Mouse (Mus musculus) ES-E14 (cell line): ENCODE results near the gene Lrrc4. TPM values are rescaled to one million over a fixed set of nuclear protein-coding genes. Genes with fewer than 3 reads are reported as not detected.

Experiments used
- DNase-seq: peaks from one replicate; pipeline ENCODE4 v3.0.0-alpha.2; 2013; ENCODE audit warnings: low read depth, low spot score
- H3K27ac ChIP-seq: 2 replicates; pipeline ENCODE4 v1.5.1; 2012; ENCODE audit warnings: low read depth, mild to moderate bottlenecking, low read length, moderate library complexity, mixed read lengths; ENCODE audit not compliant: poor library complexity, insufficient read depth, severe bottlenecking
- H3K36me3 ChIP-seq: 2 replicates; pipeline ENCODE4 v1.6.1; 2012; ENCODE audit warnings: mild to moderate bottlenecking, low read length, moderate library complexity, mixed read lengths; ENCODE audit not compliant: control insufficient read depth, poor library complexity, insufficient read depth, severe bottlenecking
- H3K4me1 ChIP-seq, 2 experiments: fragments of 150-350 bp in 1 of 2; sonication (generic) in 1 of 2; 2 replicates each; pipeline ENCODE4 v1.6.1; 2012; ENCODE audit warnings: low read length in 2 of 2, mild to moderate bottlenecking in 1 of 2, mixed read lengths in 1 of 2; ENCODE audit not compliant: control insufficient read depth in 2 of 2, insufficient read depth in 2 of 2, poor library complexity in 1 of 2
- H3K4me3 ChIP-seq, 2 experiments: fragments of 150-350 bp in 1 of 2; sonication (generic) in 1 of 2; 2 replicates each; pipeline ENCODE4 v1.5.1; 2012; ENCODE audit warnings: low read length in 2 of 2, low read depth in 1 of 2, mild to moderate bottlenecking in 1 of 2, mixed read lengths in 1 of 2; ENCODE audit not compliant: insufficient read depth in 1 of 2, poor library complexity in 1 of 2, severe bottlenecking in 1 of 2
- H3K9ac ChIP-seq: 2 replicates; pipeline ENCODE4 v1.6.1; 2012; ENCODE audit warnings: low read depth, mild to moderate bottlenecking, low read length, mixed read lengths; ENCODE audit not compliant: poor library complexity, insufficient read depth, severe bottlenecking
- H3K9me3 ChIP-seq: fragments of 150-350 bp; sonication (generic); 2 replicates; pipeline ENCODE4 v1.6.1; 2012; ENCODE audit warnings: low read depth, mild to moderate bottlenecking, low read length; ENCODE audit not compliant: control insufficient read depth, insufficient read depth
- CHD2 ChIP-seq: IDR thresholded peaks from 2 replicates; pipeline ENCODE4 v1.6.1; 2014; ENCODE audit warnings: mild to moderate bottlenecking, low read depth, low read length, inconsistent platforms
- HCFC1 ChIP-seq: IDR thresholded peaks from 2 replicates; pipeline ENCODE4 v1.6.1; 2012; ENCODE audit warnings: low read length, inconsistent platforms, borderline replicate concordance; ENCODE audit not compliant: insufficient read depth
- MAFK ChIP-seq: IDR thresholded peaks from 2 replicates; pipeline ENCODE4 v1.6.1; 2014; ENCODE audit warnings: mild to moderate bottlenecking, low read depth, low read length, inconsistent platforms; ENCODE audit not compliant: insufficient read depth
- ZC3H11A ChIP-seq: IDR thresholded peaks from 2 replicates; pipeline ENCODE4 v1.6.1; 2012; ENCODE audit warnings: low read depth, mild to moderate bottlenecking, inconsistent platforms, low read length, borderline replicate concordance
- ZNF384 ChIP-seq: IDR thresholded peaks from 2 replicates; pipeline ENCODE4 v1.6.1; 2012; ENCODE audit warnings: low read depth, low read length, inconsistent platforms
- in situ Hi-C, 2 experiments: fragments of 600-800 bp; cut with MboI; formaldehyde crosslinking; loops; one replicate each; pipeline ENCODE4 v1.15.1; 2025; ENCODE audit warnings: low sequenced_read_pairs in 2 of 2, inconsistent platforms in 1 of 2; ENCODE audit not compliant: unreplicated experiment in 2 of 2
- total RNA-seq: library from RNA; depleted of rRNA; stranded (reverse); fragments of 300-350 nt; gene quantifications from 2 replicates; pipeline ENCODE4 v1.2.3, GENCODE M21; 2012

Gene Lrrc4
- total RNA-seq, 1 experiment, result 0.85 TPM

- DNase-seq, result no peak
- Histone ChIP-seq H3K9me3 (no peaks in the 10 kb centered on the region), H3K9ac (no peak overlapping the region), H3K4me3 (no peak overlapping the region), H3K36me3 (peaks cover 9% of the 10 kb centered on the region; the same call in 1 of the 2 replicates), H3K27ac (no peak overlapping the region), H3K4me1 (peaks cover 0 to 6% of the 10 kb centered on the region in 2 experiments; a peak in 1 of 4 replicates)
- in situ Hi-C loops, result no loop called here
- no peak for TF ChIP-seq ZC3H11A
- TF ChIP-seq MAFK, result no peak
- TF ChIP-seq CHD2, result no peak
- TF ChIP-seq HCFC1, result no peak
- TF ChIP-seq ZNF384, result no peak
Measured at GRCm38 (mm10) chr6:28876492-28876891, 44.9 kb upstream of the Lrrc4 start.

- H3K4me1 ChIP-seq, result peaks cover 0 to 6% of the 10 kb centered on the region in 2 experiments; a peak in 1 of 4 replicates
- peaks cover 8% of the 10 kb centered on the region; the same call in 1 of the 2 replicates for H3K36me3 ChIP-seq
- no peak for TF ChIP-seq ZC3H11A
- no peak for TF ChIP-seq MAFK
- no peak for TF ChIP-seq CHD2
- TF ChIP-seq HCFC1, result no peak
- TF ChIP-seq ZNF384, result no peak
Measured at GRCm38 (mm10) chr6:28875333-28875732, 43.8 kb upstream of the Lrrc4 start.

GRCm38 (mm10) chr6:28874759-28875158 is 43.2 kb upstream of the Lrrc4 start:
- in situ Hi-C loops, result no loop called here
- Histone ChIP-seq H3K4me3 (no peak overlapping the region), H3K36me3 (peaks cover 4% of the 10 kb centered on the region; the same call in 1 of the 2 replicates), H3K27ac (no peak overlapping the region), H3K9me3 (no peaks in the 10 kb centered on the region), H3K9ac (no peak overlapping the region), H3K4me1 (peaks cover 0 to 6% of the 10 kb centered on the region in 2 experiments; a peak in 1 of 4 replicates)
- no peak for TF ChIP-seq ZNF384
- no peak for TF ChIP-seq CHD2
- no peak for TF ChIP-seq ZC3H11A
- TF ChIP-seq HCFC1, result no peak
- no peak for TF ChIP-seq MAFK
- DNase-seq, result no peak

More at GRCm38 (mm10) chr6:28875333-28875732, 43.8 kb upstream of the Lrrc4 start:
- Histone ChIP-seq H3K4me3 (no peak overlapping the region), H3K9me3 (no peaks in the 10 kb centered on the region), H3K27ac (no peak overlapping the region), H3K9ac (no peak overlapping the region)
- no peak for DNase-seq
- in situ Hi-C loops, result no loop called here

GRCm38 (mm10) chr6:28874053-28874452 is 42.5 kb upstream of the Lrrc4 start:
- no peak for DNase-seq
- in situ Hi-C loops, result no loop called here
- Histone ChIP-seq H3K4me1 (peaks cover 0 to 6% of the 10 kb centered on the region in 2 experiments; a peak in 1 of 4 replicates), H3K4me3 (no peak overlapping the region), H3K27ac (no peak overlapping the region), H3K36me3 (peaks cover 2% of the 10 kb centered on the region; the same call in 1 of the 2 replicates), H3K9ac (no peak overlapping the region), H3K9me3 (no peaks in the 10 kb centered on the region)
- TF ChIP-seq CHD2 (no peak), ZNF384 (no peak), ZC3H11A (no peak), MAFK (no peak), HCFC1 (no peak)

- in situ Hi-C loops, result no loop called here
- no peak overlapping the region for H3K9ac ChIP-seq
Measured at GRCm38 (mm10) chr6:28872421-28872795, 40.9 kb upstream of the Lrrc4 start.

More at GRCm38 (mm10) chr6:28872421-28872795, 40.9 kb upstream of the Lrrc4 start:
- no peak for TF ChIP-seq MAFK
- no peak for TF ChIP-seq CHD2
- no peak for TF ChIP-seq ZC3H11A
- TF ChIP-seq ZNF384, result no peak
- TF ChIP-seq HCFC1, result no peak
- peaks cover 0 to 2% of the 10 kb centered on the region in 2 experiments; a peak in 1 of 4 replicates for H3K4me1 ChIP-seq
- H3K9me3 ChIP-seq, result no peaks in the 10 kb centered on the region
- no peak for DNase-seq
- no peak overlapping the region for H3K27ac ChIP-seq
- H3K4me3 ChIP-seq, result no peak overlapping the region
- peaks cover 2% of the 10 kb centered on the region; the same call in 1 of the 2 replicates for H3K36me3 ChIP-seq
